Mouse (Mus musculus): ENCODE measurements around the gene Dhx57. TPM values are rescaled to one million over a fixed set of nuclear protein-coding genes. Genes with fewer than 3 reads are reported as not detected.

The Dhx57 gene
- total and polyA plus RNA-seq, 3 experiments = 3.4 to 6.8 TPM; not detected in 1

DNA sequence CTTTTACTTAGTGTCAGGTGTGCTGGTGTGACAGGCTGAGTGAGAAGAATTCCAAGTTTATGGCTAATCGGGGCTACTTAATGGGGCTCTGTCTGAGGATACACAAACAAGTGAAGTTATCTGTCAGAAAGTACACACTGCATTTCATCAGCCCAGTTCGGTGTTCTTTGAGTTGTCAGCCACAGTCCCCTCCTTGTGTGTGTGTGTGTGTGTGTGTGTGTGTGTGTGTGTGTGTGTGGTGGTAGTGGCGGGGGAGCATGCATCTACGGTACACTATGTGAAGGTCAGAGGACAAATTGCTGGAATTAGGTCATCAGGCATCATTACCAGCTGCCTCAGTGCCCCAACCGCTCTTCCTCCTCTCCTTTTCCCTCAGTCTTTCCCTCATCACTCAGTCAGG, 35.2 kb upstream of the Dhx57 start (continued):
- no peak for TF ChIP-seq UBTF (IDR thresholded peaks at IDR 0.05; ENCODE audit: borderline replicate concordance, insufficient read depth, low read depth, low read length)

DNA sequence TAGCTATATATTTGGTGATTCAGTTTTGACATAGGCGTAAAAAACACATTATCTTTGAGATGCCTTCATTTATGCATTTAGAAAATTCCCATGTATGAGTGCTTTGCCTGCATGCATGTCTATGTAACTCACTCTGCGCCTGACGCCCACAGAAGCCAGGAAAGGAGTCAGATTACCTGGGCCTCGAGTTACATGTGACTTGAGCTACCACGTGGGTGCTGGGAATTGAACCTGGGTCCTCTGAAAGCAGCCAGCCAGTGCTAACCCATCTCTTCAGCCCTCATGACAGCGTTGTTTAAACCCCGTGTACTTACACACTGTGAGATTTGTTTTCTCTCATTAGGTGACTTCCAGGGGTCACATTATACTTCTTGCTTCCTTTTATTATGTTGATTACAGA, 34.2 kb upstream of the Dhx57 start:
- H3K36me3 ChIP-seq (ENCODE audit: control insufficient read depth in 1 of 2, insufficient read depth in 2 of 2, low read length in 2 of 2) = no peaks in the 10 kb centered on the region
- peaks cover 2 to 4% of the 10 kb centered on the region in 2 experiments; a peak in 2 of 4 replicates for H3K27me3 ChIP-seq (ENCODE audit: control insufficient read depth in 1 of 2, insufficient read depth in 2 of 2, low read length in 2 of 2)
- no peak overlapping the region for H3K27ac ChIP-seq (ENCODE audit: control insufficient read depth, low read depth, low read length)
- H3K79me2 ChIP-seq (ENCODE audit: control insufficient read depth, insufficient read depth, low read length, poor library complexity) = no peaks in the 10 kb centered on the region
- TF ChIP-seq RCOR1 (IDR thresholded peaks at IDR 0.05; ENCODE audit: low read depth, low read length) = no peak
- no peak for TF ChIP-seq ZNF384 (IDR thresholded peaks at IDR 0.05; ENCODE audit: low read depth, low read length)
- TF ChIP-seq MYC (IDR thresholded peaks at IDR 0.05; ENCODE audit: low read depth, low read length) = no peak
- no peak for TF ChIP-seq MYB (IDR thresholded peaks at IDR 0.05; ENCODE audit: low read depth, low read length)
- no peak for TF ChIP-seq POLR2AphosphoS2 (IDR thresholded peaks at IDR 0.05; ENCODE audit: low read length)
- no peak for TF ChIP-seq SMC3 (IDR thresholded peaks at IDR 0.05; ENCODE audit: low read depth, low read length)
- TF ChIP-seq BHLHE40 (IDR thresholded peaks at IDR 0.05; ENCODE audit: borderline replicate concordance, low read depth, low read length) = no peak
- TF ChIP-seq CHD2 (IDR thresholded peaks at IDR 0.05; ENCODE audit: low read length) = no peak
- no peak for TF ChIP-seq GABPA (IDR thresholded peaks at IDR 0.05; ENCODE audit: low read depth, low read length)
- no peak for TF ChIP-seq SIN3A (IDR thresholded peaks at IDR 0.05; ENCODE audit: low read length)
- TF ChIP-seq E2F4 (IDR thresholded peaks at IDR 0.05; ENCODE audit: borderline replicate concordance, low read depth, low read length) = no peak
- no peak for TF ChIP-seq MXI1 (IDR thresholded peaks at IDR 0.05; ENCODE audit: low read depth, low read length)
- no peak for TF ChIP-seq TBP (IDR thresholded peaks at IDR 0.05; ENCODE audit: low read depth, low read length)
- TF ChIP-seq EP300 (IDR thresholded peaks at IDR 0.05; ENCODE audit: low read depth in 1 of 2, low read length in 2 of 2) = no peak
- TF ChIP-seq ZKSCAN1 (IDR thresholded peaks at IDR 0.05; ENCODE audit: low read depth, low read length) = no peak
- TF ChIP-seq NRF1 (IDR thresholded peaks at IDR 0.05; ENCODE audit: insufficient read depth, low read depth, low read length, poor library complexity, severe bottlenecking) = no peak
- no peak overlapping the region for H3K9ac ChIP-seq (ENCODE audit: control insufficient read depth, low read depth, low read length, poor library complexity, severe bottlenecking)
- H3K4me3 ChIP-seq (ENCODE audit: control insufficient read depth in 1 of 2, insufficient read depth in 1 of 2, low read depth in 2 of 2, low read length in 2 of 2) = no peak overlapping the region
- DNase-seq (ENCODE audit: low read depth, low spot score) = no peak
- H3K9me3 ChIP-seq (replicated peaks; ENCODE audit: insufficient read depth, low read length) = no peaks in the 10 kb centered on the region
- H3K4me1 ChIP-seq (ENCODE audit: control insufficient read depth in 1 of 2, insufficient read depth in 2 of 2, low read length in 2 of 2) = peaks cover 0 to 4% of the 10 kb centered on the region in 2 experiments; a peak in 1 of 4 replicates

DNA sequence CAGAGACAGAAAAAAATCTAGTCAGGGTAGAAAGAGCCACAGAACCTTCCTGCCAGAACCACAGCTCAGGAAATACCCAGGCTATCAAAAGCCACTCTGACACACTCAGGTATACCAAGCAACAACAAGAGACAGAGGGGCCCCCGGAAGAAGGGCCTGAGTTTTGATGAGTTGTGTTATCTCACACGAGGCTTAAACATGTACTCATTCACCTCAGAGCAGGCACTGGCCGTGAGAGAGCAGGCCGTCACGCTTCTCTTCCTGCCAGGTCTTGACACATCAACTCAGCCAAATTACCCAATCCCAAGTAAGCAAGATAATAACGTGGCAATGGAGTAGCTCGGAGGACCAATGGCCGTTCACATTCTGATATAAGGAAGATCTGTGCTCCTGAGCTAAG, 33.4 kb upstream of the Dhx57 start:
- H3K27ac ChIP-seq (ENCODE audit: control insufficient read depth, low read depth, low read length) = no peak overlapping the region
- no peak for TF ChIP-seq POLR2AphosphoS5 (IDR thresholded peaks at IDR 0.05; ENCODE audit: borderline replicate concordance, low read depth, low read length)
- no peak for TF ChIP-seq POLR2AphosphoS2 (IDR thresholded peaks at IDR 0.05; ENCODE audit: low read length)
- no peak for TF ChIP-seq NRF1 (IDR thresholded peaks at IDR 0.05; ENCODE audit: insufficient read depth, low read depth, low read length, poor library complexity, severe bottlenecking)
- no peak for TF ChIP-seq BHLHE40 (IDR thresholded peaks at IDR 0.05; ENCODE audit: borderline replicate concordance, low read depth, low read length)
- no peak for TF ChIP-seq EP300 (IDR thresholded peaks at IDR 0.05; ENCODE audit: low read depth in 1 of 2, low read length in 2 of 2)
- no peak for TF ChIP-seq NELFE (IDR thresholded peaks at IDR 0.05; ENCODE audit: low read depth, low read length)
- TF ChIP-seq JUND (IDR thresholded peaks at IDR 0.05; ENCODE audit: low read depth, low read length) = no peak
- no peak for TF ChIP-seq ZKSCAN1 (IDR thresholded peaks at IDR 0.05; ENCODE audit: low read depth, low read length)
- no peak for TF ChIP-seq TAL1 (IDR thresholded peaks at IDR 0.05; ENCODE audit: low read length)
- TF ChIP-seq USF1 (IDR thresholded peaks at IDR 0.05; ENCODE audit: low read depth, low read length) = no peak
- no peak for DNase-seq (ENCODE audit: low read depth, low spot score)
- H3K36me3 ChIP-seq (ENCODE audit: control insufficient read depth in 1 of 2, insufficient read depth in 2 of 2, low read length in 2 of 2) = no peaks in the 10 kb centered on the region
- peaks cover under 1 to 6% of the 10 kb centered on the region in 2 experiments; a peak in 2 of 4 replicates for H3K27me3 ChIP-seq (ENCODE audit: control insufficient read depth in 1 of 2, insufficient read depth in 2 of 2, low read length in 2 of 2)
- no peak overlapping the region for H3K4me3 ChIP-seq (ENCODE audit: control insufficient read depth in 1 of 2, insufficient read depth in 1 of 2, low read depth in 2 of 2, low read length in 2 of 2)
- no peak overlapping the region for H3K9ac ChIP-seq (ENCODE audit: control insufficient read depth, low read depth, low read length, poor library complexity, severe bottlenecking)
- H3K79me2 ChIP-seq (ENCODE audit: control insufficient read depth, insufficient read depth, low read length, poor library complexity) = no peaks in the 10 kb centered on the region
- H3K9me3 ChIP-seq (replicated peaks; ENCODE audit: insufficient read depth, low read length) = no peaks in the 10 kb centered on the region
- peaks cover 0 to 4% of the 10 kb centered on the region in 2 experiments; a peak in 1 of 4 replicates for H3K4me1 ChIP-seq (ENCODE audit: control insufficient read depth in 1 of 2, insufficient read depth in 2 of 2, low read length in 2 of 2)
